8 mouse cellular contexts compared by ENCODE assay signal in the genomic region with DNA sequence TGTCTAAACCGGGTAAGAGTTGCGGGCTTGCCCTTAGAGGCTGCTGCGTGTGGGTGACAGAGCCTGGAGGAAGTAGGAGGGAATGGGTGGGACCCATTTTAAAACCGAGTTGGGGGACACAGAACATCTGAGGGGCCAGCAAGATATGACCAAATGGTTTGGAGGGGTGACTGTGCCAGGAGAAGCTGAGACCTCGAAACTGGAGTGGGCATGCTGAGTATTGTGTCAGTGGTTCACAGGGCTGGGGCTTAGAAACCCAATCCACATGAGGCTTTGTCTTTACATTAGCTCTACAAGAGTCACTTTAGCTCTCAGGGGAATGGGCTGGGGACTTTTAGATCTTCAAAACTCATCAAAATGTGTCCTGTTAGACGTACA. TPM values are rescaled to one million over a fixed set of nuclear protein-coding genes. Genes with fewer than 3 reads are reported as not detected.
DNase-seq lines count a peak whose midpoint lies in the region; ATAC-seq and TF ChIP-seq lines count a peak whose summit lies in the region.

No protein-coding gene starts in this region.

- H3K9ac ChIP-seq in heart, adult 2 months (ENCODE audit: low read depth, low read length), result peak overlapping the region; percentile 64
- H3K9ac ChIP-seq in liver, embryonic 12.5 days, result peak overlapping the region; percentile 76

- no peak for ATAC-seq in liver, embryonic 12.5 days
- ATAC-seq in megakaryocyte-erythroid progenitor cell, adult 5-6 weeks (replicated peaks; ENCODE audit: low FRiP score, low TSS enrichment, poor library complexity, severe bottlenecking), result no peak

- H3K4me2 ChIP-seq in liver, embryonic 12.5 days, result peak overlapping the region; percentile 73

- H3K27me3 ChIP-seq in heart, adult 2 months (ENCODE audit: control insufficient read depth, insufficient read depth, low read length), result no peaks in the 10 kb centered on the region
- H3K27me3 ChIP-seq in thymus, adult 2 months (ENCODE audit: control insufficient read depth, insufficient read depth, low read length), result no peaks in the 10 kb centered on the region
- no peaks in the 10 kb centered on the region for H3K27me3 ChIP-seq in liver, embryonic 12.5 days (replicated peaks)

- H3K4me3 ChIP-seq in heart, adult 2 months, result peak overlapping the region; percentile 67
- peak overlapping the region; percentile 70 for H3K4me3 ChIP-seq in thymus, adult 2 months (ENCODE audit: control insufficient read depth, insufficient read depth, low read length)
- H3K4me3 ChIP-seq in liver, embryonic 12.5 days, result peak overlapping the region; percentile 70

- H3K4me1 ChIP-seq in heart, adult 2 months (ENCODE audit: control insufficient read depth, insufficient read depth, low read length), result peaks cover 1% of the 10 kb centered on the region; the same call in 1 of the 2 replicates
- peaks cover 4% of the 10 kb centered on the region; the same call in 1 of the 2 replicates for H3K4me1 ChIP-seq in thymus, adult 2 months (replicated peaks; ENCODE audit: control insufficient read depth, insufficient read depth, low read length)
- H3K4me1 ChIP-seq in liver, embryonic 12.5 days, result peaks cover 6% of the 10 kb centered on the region; the same call in 1 of the 2 replicates

- H3K9me3 ChIP-seq in liver, embryonic 12.5 days (replicated peaks), result no peaks in the 10 kb centered on the region

- TF ChIP-seq POLR2A in heart, adult 2 months (IDR thresholded peaks at IDR 0.05; ENCODE audit: insufficient read depth, low read depth, low read length), result no peak
- TF ChIP-seq POLR2A in thymus, adult 2 months (IDR thresholded peaks at IDR 0.05; ENCODE audit: control insufficient read depth, extremely low read depth, insufficient read depth, low read length, poor library complexity), result no peak

- no peak for TF ChIP-seq CTCF in heart, adult 2 months (IDR thresholded peaks at IDR 0.05)
- TF ChIP-seq CTCF in thymus, adult 2 months (IDR thresholded peaks at IDR 0.05; ENCODE audit: borderline replicate concordance, control insufficient read depth, extremely low read depth, insufficient read depth, low read length, poor library complexity), result no peak

- 14% methylated on average over 6 of the region's 6 CpGs for WGBS in heart, adult 2 months
- 3% methylated on average over 6 of the region's 6 CpGs for WGBS in thymus, adult 2 months
- 12% methylated on average over 6 of the region's 6 CpGs for WGBS in liver, embryonic 12.5 days (ENCODE audit: insufficient replicate concordance)

- no peaks in the 10 kb centered on the region for H3K36me3 ChIP-seq in heart, adult 2 months (ENCODE audit: control insufficient read depth, insufficient read depth, low read length)
- 0 out of 2 replicates have a peak, but pooled peaks cover 3% of the 10 kb centered on the region for H3K36me3 ChIP-seq in thymus, adult 2 months (ENCODE audit: control insufficient read depth, insufficient read depth, low read length)
- peaks cover under 1% of the 10 kb centered on the region; the same call in 1 of the 2 replicates for H3K36me3 ChIP-seq in liver, embryonic 12.5 days

- H3K79me2 ChIP-seq in heart, adult 2 months (replicated peaks; ENCODE audit: control insufficient read depth, insufficient read depth, low read length), result no peaks in the 10 kb centered on the region

- peak overlapping the region; percentile 48; the same call in 1 of the 2 replicates for H3K27ac ChIP-seq in heart, adult 2 months
- H3K27ac ChIP-seq in thymus, adult 2 months (ENCODE audit: control insufficient read depth, insufficient read depth, low read length), result peak overlapping the region; percentile 40; the same call in 1 of the 2 replicates
- peak overlapping the region; percentile 72 for H3K27ac ChIP-seq in liver, embryonic 12.5 days

- no peak for DNase-seq in heart, adult 2 months
- no peak for DNase-seq in heart, adult 9 months (ENCODE audit: low spot score in 2 of 2)
- DNase-seq in thymus, adult 2 months, result no peak
- DNase-seq in thymus, adult 18-20 months, result no peak
- no peak for DNase-seq in ovary, postnatal 14 days (ENCODE audit: low spot score)
- no peak for DNase-seq in thymus, postnatal 10 days (ENCODE audit: low spot score in 2 of 2)

- TF ChIP-seq EP300 in heart, adult 2 months (IDR thresholded peaks at IDR 0.05; ENCODE audit: insufficient read depth, low read depth, low read length), result no peak

- intact Hi-C loops in heart, adult 2 months (cut with DNase I), result no loop called here

RNA-seq across cellular contexts. Expression of gene Nsdhl, which starts 0.3 kb away (rescaled TPM):
- total RNA-seq in heart, adult 2 months (2021), result 1 to 10 TPM; 4.3 to 4.8 TPM
- polyA plus RNA-seq in heart, adult 2 months (2012; rRNA removed), result 5.2 and 8.5 TPM in 2 replicates
- 8.9 and 9.0 TPM in 2 replicates for polyA plus RNA-seq in thymus, adult 2 months (2012; rRNA removed)
- polyA plus RNA-seq in liver, embryonic 12.5 days (2016; fragmentation: Nextera tagmentation; extraction: Ambion mirVana), result 21.0 and 24.4 TPM in 2 replicates
- 12.9 and 16.6 TPM in 2 replicates for total RNA-seq in megakaryocyte-erythroid progenitor cell, adult 5-6 weeks (2014; fragmentation: Nextera tagmentation)
- 22.1 and 22.2 TPM in 2 replicates for total RNA-seq in megakaryocyte-erythroid progenitor cell, adult 5-6 weeks (2017)

RNA-seq across cellular contexts. Expression of gene Cetn2, which starts 0.5 kb away (rescaled TPM):
- 10 to 100 TPM; 25.9 to 31.5 TPM for total RNA-seq in heart, adult 2 months (2021)
- polyA plus RNA-seq in heart, adult 2 months (2012; rRNA removed), result 9.4 and 14.9 TPM in 2 replicates
- polyA plus RNA-seq in thymus, adult 2 months (2012; rRNA removed), result 5.9 and 9.7 TPM in 2 replicates
- polyA plus RNA-seq in liver, embryonic 12.5 days (2016; fragmentation: Nextera tagmentation; extraction: Ambion mirVana), result 41.1 and 45.9 TPM in 2 replicates
- 40.3 and 76.2 TPM in 2 replicates for total RNA-seq in megakaryocyte-erythroid progenitor cell, adult 5-6 weeks (2014; fragmentation: Nextera tagmentation)
- total RNA-seq in megakaryocyte-erythroid progenitor cell, adult 5-6 weeks (2017), result 90.8 and 114 TPM in 2 replicates
